Mouse (Mus musculus) neural tube, embryonic 11.5 days (tissue): ENCODE measurements around the gene Adcyap1r1. TPM values are rescaled to one million over a fixed set of nuclear protein-coding genes. Genes with fewer than 3 reads are reported as not detected.
A peak's percentile ranks its signal among the peaks of the same experiment; 100 is the strongest.

Experiments used
- ATAC-seq: fragments of 200-750 bp; cut with Nextera tagmentation; 2 replicates; pipeline ENCODE4 v1.8.0; 2017; ENCODE audit warnings: moderate number of reproducible peaks, mild to moderate bottlenecking, moderate TSS enrichment, moderate library complexity; ENCODE audit not compliant: insufficient read depth, low FRiP score, low TSS enrichment
- DNase-seq: peaks from one replicate; pipeline ENCODE4 v3.0.0-alpha.2; 2015; ENCODE audit warnings: low spot score
- H3K27ac ChIP-seq: fragments of 300-500 bp; sonication (generic); 2 replicates; pipeline ENCODE4 v1.5.1; 2014; ENCODE audit warnings: low read depth, mild to moderate bottlenecking, low read length
- H3K27me3 ChIP-seq: fragments of 300-500 bp; sonication (generic); 2 replicates; pipeline ENCODE4 v1.6.1; 2014; ENCODE audit warnings: mild to moderate bottlenecking, low read length, mixed read lengths; ENCODE audit not compliant: control insufficient read depth, insufficient read depth
- H3K36me3 ChIP-seq: fragments of 300-500 bp; sonication (generic); 2 replicates; pipeline ENCODE4 v1.6.1; 2014; ENCODE audit warnings: mild to moderate bottlenecking, low read length, moderate library complexity, mixed read lengths; ENCODE audit not compliant: control insufficient read depth, insufficient read depth
- H3K4me1 ChIP-seq: fragments of 300-500 bp; sonication (generic); 2 replicates; pipeline ENCODE4 v1.6.1; 2014; ENCODE audit warnings: low read length, mixed read lengths; ENCODE audit not compliant: control insufficient read depth, insufficient read depth
- H3K4me2 ChIP-seq: fragments of 300-500 bp; sonication (generic); 2 replicates; pipeline ENCODE4 v1.6.1; 2014; ENCODE audit warnings: low read depth, mild to moderate bottlenecking, moderate library complexity
- H3K4me3 ChIP-seq: fragments of 300-500 bp; sonication (generic); 2 replicates; pipeline ENCODE4 v1.5.1; 2014; ENCODE audit warnings: low read depth, low read length
- H3K9ac ChIP-seq: fragments of 300-500 bp; sonication (generic); 2 replicates; pipeline ENCODE4 v1.6.1; 2014; ENCODE audit warnings: mild to moderate bottlenecking, low read length
- H3K9me3 ChIP-seq: fragments of 300-500 bp; sonication (generic); 2 replicates; pipeline ENCODE4 v1.6.1; 2016; ENCODE audit warnings: low read length; ENCODE audit not compliant: control insufficient read depth
- WGBS: fragments of 180-500 bp; shearing (Covaris S2); extraction: QIAGEN DNeasy Blood & Tissue Kit; methylation state at CpG from one replicate; pipeline ENCODE4 v1.1.7; 2014; 5-methylcytosine and 5-hydroxymethylcytosine counted together
- polyA plus RNA-seq: library from polyadenylated mRNA; unstranded; fragments of >200 nt; fragmentation: Nextera tagmentation; extraction: Ambion mirVana; gene quantifications from 2 replicates; pipeline ENCODE4 v1.2.1, GENCODE M21; 2014

Gene Adcyap1r1
- polyA plus RNA-seq, 1 experiment from 2014 or later: 18.1 TPM

- no peaks in the 10 kb centered on the region for H3K27me3 ChIP-seq
- DNase-seq (peak; percentile 88), ATAC-seq (peak; percentile 88)
- no peak overlapping the region for H3K4me2 ChIP-seq
- H3K9ac ChIP-seq: no peak overlapping the region
- WGBS: 17% methylated on average over 11 of the region's 11 CpGs
- H3K27ac ChIP-seq: no peak overlapping the region
- H3K4me3 ChIP-seq: no peak overlapping the region
- no peaks in the 10 kb centered on the region for H3K9me3 ChIP-seq
- H3K4me1 ChIP-seq: no peaks in the 10 kb centered on the region
- H3K36me3 ChIP-seq: no peaks in the 10 kb centered on the region
Observed at GRCm38 (mm10) chr6:55519605-55520201, 67.9 kb downstream of the Adcyap1r1 start.

- Histone ChIP-seq H3K9ac (no peak overlapping the region), H3K4me3 (no peak overlapping the region), H3K4me2 (no peak overlapping the region; the same call in 1 of the 2 replicates), H3K4me1 (no peaks in the 10 kb centered on the region), H3K36me3 (no peaks in the 10 kb centered on the region), H3K27ac (no peak overlapping the region), H3K27me3 (no peaks in the 10 kb centered on the region), H3K9me3 (no peaks in the 10 kb centered on the region)
- WGBS: 49% methylated on average over 11 of the region's 11 CpGs
- ATAC-seq: peak; percentile 56; the same call in 1 of the 2 replicates
- DNase-seq: peak; percentile 66
Observed at GRCm38 (mm10) chr6:55520237-55521095, 68.7 kb downstream of the Adcyap1r1 start.

GRCm38 (mm10) chr6:55536469-55536868, 84.7 kb downstream of the Adcyap1r1 start:
- ATAC-seq: no peak
- Histone ChIP-seq H3K9me3 (no peaks in the 10 kb centered on the region), H3K27ac (no peak overlapping the region), H3K27me3 (no peaks in the 10 kb centered on the region), H3K4me2 (no peak overlapping the region), H3K4me3 (no peak overlapping the region), H3K9ac (no peak overlapping the region), H3K4me1 (no peaks in the 10 kb centered on the region), H3K36me3 (no peaks in the 10 kb centered on the region)
- 78% methylated on average over 2 of the region's 2 CpGs for WGBS
- DNase-seq: no peak

GRCm38 (mm10) chr6:55539196-55539595, 87.4 kb downstream of the Adcyap1r1 start:
- DNase-seq: peak; percentile 18

GRCm38 (mm10) chr6:55542359-55542758, 90.6 kb downstream of the Adcyap1r1 start:
- H3K4me2 ChIP-seq: no peak overlapping the region
- no peaks in the 10 kb centered on the region for H3K27me3 ChIP-seq
- H3K9ac ChIP-seq: no peak overlapping the region
- H3K4me3 ChIP-seq: no peak overlapping the region
- ATAC-seq: no peak
- no peaks in the 10 kb centered on the region for H3K4me1 ChIP-seq
- no peaks in the 10 kb centered on the region for H3K9me3 ChIP-seq
- 47% methylated on average over 3 of the region's 3 CpGs for WGBS
- DNase-seq: no peak
- H3K27ac ChIP-seq: no peak overlapping the region
- no peaks in the 10 kb centered on the region for H3K36me3 ChIP-seq

More at GRCm38 (mm10) chr6:55539196-55539595, 87.4 kb downstream of the Adcyap1r1 start:
- Histone ChIP-seq H3K4me1 (no peaks in the 10 kb centered on the region), H3K4me2 (no peak overlapping the region), H3K4me3 (no peak overlapping the region), H3K36me3 (no peaks in the 10 kb centered on the region), H3K27ac (no peak overlapping the region), H3K27me3 (no peaks in the 10 kb centered on the region), H3K9me3 (no peaks in the 10 kb centered on the region), H3K9ac (no peak overlapping the region)
- 72% methylated on average over 10 of the region's 10 CpGs for WGBS
- no peak for ATAC-seq

- DNase-seq: no peak
- H3K4me3 ChIP-seq: no peak overlapping the region
- WGBS: 84% methylated on average over 4 of the region's 4 CpGs
- ATAC-seq: no peak
- no peak overlapping the region for H3K27ac ChIP-seq
- no peak overlapping the region for H3K9ac ChIP-seq
- H3K36me3 ChIP-seq: no peaks in the 10 kb centered on the region
- H3K4me2 ChIP-seq: no peak overlapping the region
- no peaks in the 10 kb centered on the region for H3K27me3 ChIP-seq
- no peaks in the 10 kb centered on the region for H3K9me3 ChIP-seq
- no peaks in the 10 kb centered on the region for H3K4me1 ChIP-seq
Observed at GRCm38 (mm10) chr6:55543345-55543744, 91.6 kb downstream of the Adcyap1r1 start.

GRCm38 (mm10) chr6:55549211-55549610, 97.4 kb downstream of the Adcyap1r1 start:
- DNase-seq: no peak
- H3K27ac ChIP-seq: no peak overlapping the region
- WGBS: 91% methylated on average over 6 of the region's 6 CpGs
- no peak overlapping the region for H3K9ac ChIP-seq
- H3K4me1 ChIP-seq: no peaks in the 10 kb centered on the region
- H3K4me2 ChIP-seq: no peak overlapping the region
- no peaks in the 10 kb centered on the region for H3K27me3 ChIP-seq
- H3K4me3 ChIP-seq: no peak overlapping the region
- no peak for ATAC-seq
- H3K36me3 ChIP-seq: no peaks in the 10 kb centered on the region
- no peaks in the 10 kb centered on the region for H3K9me3 ChIP-seq

GRCm38 (mm10) chr6:55550926-55551325, 99.1 kb downstream of the Adcyap1r1 start:
- ATAC-seq: no peak
- Histone ChIP-seq H3K4me1 (no peaks in the 10 kb centered on the region), H3K9me3 (no peaks in the 10 kb centered on the region), H3K9ac (no peak overlapping the region), H3K4me2 (no peak overlapping the region), H3K36me3 (no peaks in the 10 kb centered on the region), H3K27ac (no peak overlapping the region), H3K4me3 (no peak overlapping the region), H3K27me3 (no peaks in the 10 kb centered on the region)
- WGBS: 37% methylated on average over 13 of the region's 13 CpGs
- DNase-seq: peak; percentile 57
